Mouse (Mus musculus) gastrocnemius, postnatal 10 days (tissue): ENCODE results near the gene Sh3gl2. TPM values are rescaled to one million over a fixed set of nuclear protein-coding genes. Genes with fewer than 3 reads are reported as not detected.

ENCODE experiments used
- DNase-seq: peaks from one replicate; pipeline ENCODE4 v3.0.0; 2021; ENCODE audit warnings: mixed read lengths
- total RNA-seq, 2 experiments: library from RNA; stranded (reverse); gene quantifications; 2 replicates each; pipeline ENCODE4 v1.2.3; 2021

Gene Sh3gl2
- total RNA-seq, 2 experiments from 2014 or later: 1.9 TPM

- DNase-seq: no peak
These were observed 27.8 kb downstream of the Sh3gl2 start for GRCm38 (mm10) chr4:85232386-85233381.

GRCm38 (mm10) chr4:85241675-85242074, 36.7 kb downstream of the Sh3gl2 start:
- no peak for DNase-seq

GRCm38 (mm10) chr4:85242562-85242961, 37.6 kb downstream of the Sh3gl2 start:
- no peak for DNase-seq

GRCm38 (mm10) chr4:85248673-85249072, 43.7 kb downstream of the Sh3gl2 start:
- DNase-seq: no peak

GRCm38 (mm10) chr4:85250271-85250670, 45.3 kb downstream of the Sh3gl2 start:
- no peak for DNase-seq

- no peak for DNase-seq
These were observed 45.9 kb downstream of the Sh3gl2 start for GRCm38 (mm10) chr4:85250786-85251185.

- DNase-seq: no peak
These were observed 51.0 kb downstream of the Sh3gl2 start for GRCm38 (mm10) chr4:85255771-85256389.

- DNase-seq: no peak
These were observed 51.7 kb downstream of the Sh3gl2 start for GRCm38 (mm10) chr4:85256461-85257202.

GRCm38 (mm10) chr4:85257771-85258341, 52.9 kb downstream of the Sh3gl2 start:
- no peak for DNase-seq

GRCm38 (mm10) chr4:85260687-85261658, 56.0 kb downstream of the Sh3gl2 start:
- DNase-seq: no peak

GRCm38 (mm10) chr4:85262146-85262545, 57.2 kb downstream of the Sh3gl2 start:
- no peak for DNase-seq

- DNase-seq: no peak
These were observed 57.7 kb downstream of the Sh3gl2 start for GRCm38 (mm10) chr4:85262606-85263005.

- DNase-seq: no peak
These were observed 62.5 kb downstream of the Sh3gl2 start for GRCm38 (mm10) chr4:85267456-85267855.

- DNase-seq: no peak
These were observed 68.0 kb downstream of the Sh3gl2 start for GRCm38 (mm10) chr4:85272877-85273276.

- no peak for DNase-seq
These were observed 68.5 kb downstream of the Sh3gl2 start for GRCm38 (mm10) chr4:85273452-85273851.

- DNase-seq: no peak
These were observed 78.2 kb downstream of the Sh3gl2 start for GRCm38 (mm10) chr4:85283151-85283550.

- no peak for DNase-seq
These were observed 85.1 kb downstream of the Sh3gl2 start for GRCm38 (mm10) chr4:85289990-85290389.

GRCm38 (mm10) chr4:85291296-85291695, 86.4 kb downstream of the Sh3gl2 start:
- no peak for DNase-seq

GRCm38 (mm10) chr4:85293368-85293767, 88.4 kb downstream of the Sh3gl2 start:
- no peak for DNase-seq

GRCm38 (mm10) chr4:85300610-85301405, 95.9 kb downstream of the Sh3gl2 start:
- no peak for DNase-seq
